Mouse (Mus musculus) skeletal muscle tissue, adult 2 months (tissue): ENCODE results near the gene Tmbim6.
"Not testable (repeated sequence)": the region's sequence is repeated elsewhere in the genome, so short reads cannot be mapped to it uniquely, and the experiment has no call there.

Experiments
- DNase-seq: peaks from one replicate; pipeline ENCODE4 v3.0.0-alpha.2; 2012; ENCODE audit warnings: low read depth, low spot score

Tmbim6 gene

GRCm38 (mm10) chr15:99382893-99383292 is 9.8 kb upstream of the Tmbim6 start:
- DNase-seq = no peak

GRCm38 (mm10) chr15:99384071-99384470 is 8.6 kb upstream of the Tmbim6 start:
- DNase-seq = no peak

- not testable (repeated sequence) for DNase-seq
Measured at GRCm38 (mm10) chr15:99386110-99386509, 6.6 kb upstream of the Tmbim6 start.

- no peak for DNase-seq
Measured at GRCm38 (mm10) chr15:99386796-99387195, 5.9 kb upstream of the Tmbim6 start.

- DNase-seq = no peak
Measured at GRCm38 (mm10) chr15:99387976-99388375, 4.7 kb upstream of the Tmbim6 start.

- no peak for DNase-seq
Measured at GRCm38 (mm10) chr15:99390472-99391401, 1.9 kb upstream of the Tmbim6 start.

GRCm38 (mm10) chr15:99391975-99392374 is 707 bp upstream of the Tmbim6 start:
- no peak for DNase-seq

- DNase-seq = peak; percentile 47
Measured at GRCm38 (mm10) chr15:99393386-99394252, 937 bp downstream of the Tmbim6 start.

- no peak for DNase-seq
Measured at GRCm38 (mm10) chr15:99396462-99396861, 3.8 kb downstream of the Tmbim6 start.

GRCm38 (mm10) chr15:99396875-99397274 is 4.2 kb downstream of the Tmbim6 start:
- no peak for DNase-seq

- DNase-seq = no peak
Measured at GRCm38 (mm10) chr15:99397622-99398021, 4.9 kb downstream of the Tmbim6 start.

- DNase-seq = no peak
Measured at GRCm38 (mm10) chr15:99399503-99400245, 7.0 kb downstream of the Tmbim6 start.

GRCm38 (mm10) chr15:99400602-99401001 is 7.9 kb downstream of the Tmbim6 start:
- no peak for DNase-seq

GRCm38 (mm10) chr15:99403159-99403889 is 10.6 kb downstream of the Tmbim6 start:
- no peak for DNase-seq

- no peak for DNase-seq
Measured at GRCm38 (mm10) chr15:99405150-99405549, 12.5 kb downstream of the Tmbim6 start.

- DNase-seq = no peak
Measured at GRCm38 (mm10) chr15:99406986-99407570, 14.4 kb downstream of the Tmbim6 start.

GRCm38 (mm10) chr15:99408845-99409244 is 16.2 kb downstream of the Tmbim6 start:
- no peak for DNase-seq

- DNase-seq = peak; percentile 60
Measured at GRCm38 (mm10) chr15:99411747-99412146, 19.1 kb downstream of the Tmbim6 start.

- DNase-seq = no peak
Measured at GRCm38 (mm10) chr15:99415793-99416192, 23.1 kb downstream of the Tmbim6 start.

GRCm38 (mm10) chr15:99416348-99416882 is 23.7 kb downstream of the Tmbim6 start:
- peak; percentile 87 for DNase-seq
